Mouse (Mus musculus) lung, postnatal 4 days (tissue): ENCODE results near the gene Gm36210.
"Not testable (repeated sequence)": the region's sequence is repeated elsewhere in the genome, so short reads cannot be mapped to it uniquely, and the experiment has no call there.

Source experiments
- DNase-seq, 2 experiments: peaks; one replicate each; pipeline ENCODE4 v3.0.0; 2021

Gene Gm36210

GRCm38 (mm10) chr7:4878186-4878585 lies 28.1 kb downstream of the Gm36210 start:
- DNase-seq, result peak; percentile 21 to 38

- DNase-seq, result no peak
Measured at GRCm38 (mm10) chr7:4877226-4877625, 29.1 kb downstream of the Gm36210 start.

DNA sequence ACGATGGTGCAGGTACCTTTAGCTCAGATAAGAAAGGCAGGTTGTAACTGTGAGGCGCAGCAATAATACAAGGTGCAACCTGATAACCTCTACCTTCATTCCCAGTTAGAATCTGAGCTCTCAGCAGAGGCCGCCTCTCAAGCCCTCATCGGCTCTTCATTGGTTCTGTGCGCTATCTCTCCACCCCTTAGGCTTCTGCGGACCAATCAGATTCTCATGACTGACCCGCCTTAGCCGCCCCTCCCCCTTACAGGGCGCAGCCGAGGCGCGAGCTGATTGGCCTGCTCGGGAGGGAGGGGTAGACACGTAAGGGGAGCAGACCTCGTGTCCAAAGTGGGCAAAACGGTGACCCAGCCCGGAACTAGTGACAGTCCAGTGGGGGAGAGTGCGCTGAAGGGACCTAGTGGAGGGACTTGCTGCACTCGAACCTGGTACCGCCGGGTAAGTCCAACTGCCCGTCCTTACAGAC lies 29.5 kb downstream of the Gm36210 start, which contains the start of gene Isoc2a:
Gene Isoc2a (plus strand): TSS at position 401 of the 469 bp plus-strand sequence.
- DNase-seq, result peak; percentile 91 to 94

- no peak for DNase-seq
Measured at GRCm38 (mm10) chr7:4870133-4870532, 36.2 kb downstream of the Gm36210 start, which contains the start of gene Isoc2b. Isoc2b (minus strand) TSS chr7:4870258.

- no peak for DNase-seq
Measured at GRCm38 (mm10) chr7:4866631-4867180, 39.6 kb downstream of the Gm36210 start.

- peak; percentile 97 to 98 for DNase-seq
Measured at GRCm38 (mm10) chr7:4865579-4866493, 40.5 kb downstream of the Gm36210 start.

DNA sequence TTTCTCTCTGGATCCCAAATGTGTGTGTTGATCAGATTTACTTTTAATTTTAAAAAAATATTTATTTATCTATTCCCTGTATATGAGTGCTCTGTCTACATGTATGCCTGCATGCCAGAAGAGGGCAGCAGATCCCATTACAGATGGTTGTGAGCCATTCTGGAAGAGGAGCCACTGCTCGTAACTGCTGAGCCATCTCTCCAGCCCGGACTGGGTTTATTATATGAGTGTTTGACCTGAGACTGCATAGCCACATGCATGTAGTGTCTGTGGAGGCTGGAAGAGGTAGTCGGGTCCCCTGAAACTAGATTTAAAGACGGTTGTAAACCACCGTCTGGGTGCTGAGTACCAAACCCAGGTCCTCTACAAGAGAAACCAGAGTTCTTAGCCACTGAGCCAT lies 41.2 kb downstream of the Gm36210 start:
- peak; percentile 44 to 64 for DNase-seq

- no peak for DNase-seq
Measured at GRCm38 (mm10) chr7:4864130-4864845, 42.0 kb downstream of the Gm36210 start.

GRCm38 (mm10) chr7:4863541-4864080 lies 42.7 kb downstream of the Gm36210 start:
- DNase-seq, result no peak

GRCm38 (mm10) chr7:4863041-4863440 lies 43.3 kb downstream of the Gm36210 start:
- peak; percentile 77 to 85 for DNase-seq

DNA sequence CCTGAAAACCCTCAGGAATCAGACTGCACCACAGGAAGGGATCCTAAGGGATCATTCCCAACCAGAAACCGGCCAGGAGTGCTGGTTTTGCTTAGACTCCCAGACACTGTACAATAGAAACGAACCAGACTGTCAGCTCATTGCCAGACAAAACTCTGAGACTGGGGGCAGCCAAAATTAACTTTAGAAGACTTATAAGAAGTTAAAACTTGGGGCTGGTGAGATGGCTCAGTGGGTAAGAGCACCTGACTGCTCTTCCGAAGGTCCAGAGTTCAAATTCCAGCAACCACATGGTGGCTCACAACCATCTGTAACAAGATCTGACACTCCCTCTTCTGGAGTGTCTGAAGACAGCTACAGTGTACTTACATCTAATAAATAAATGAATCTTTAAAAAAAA lies 45.4 kb downstream of the Gm36210 start:
- not testable (repeated sequence) for DNase-seq

DNA sequence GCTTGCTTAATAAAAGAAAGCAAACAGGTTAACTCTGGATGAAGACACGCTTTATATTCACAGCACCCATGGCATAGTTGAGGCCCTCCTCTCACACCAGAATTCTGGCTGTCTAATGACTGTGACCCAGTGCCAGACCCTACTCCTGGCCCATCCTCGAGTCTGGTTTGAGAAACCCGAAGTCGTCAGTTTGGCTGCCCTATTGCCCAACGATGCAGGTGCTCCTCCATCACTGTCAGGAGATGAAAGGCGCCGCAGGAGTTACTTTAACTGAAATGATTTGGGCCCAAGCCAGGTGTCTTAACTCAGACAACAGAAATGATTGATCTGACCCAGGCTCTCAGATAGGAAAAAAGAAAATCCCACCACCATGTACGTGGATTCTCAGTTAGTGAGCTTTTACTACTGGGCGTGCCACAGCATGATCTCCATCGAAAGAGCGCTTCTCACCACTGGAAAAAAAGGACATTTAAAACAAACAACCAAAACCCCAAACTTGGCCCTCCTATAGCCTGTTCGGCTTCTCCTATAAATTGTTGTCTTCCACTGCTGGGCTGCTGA lies 46.8 kb downstream of the Gm36210 start:
- no peak for DNase-seq

DNA sequence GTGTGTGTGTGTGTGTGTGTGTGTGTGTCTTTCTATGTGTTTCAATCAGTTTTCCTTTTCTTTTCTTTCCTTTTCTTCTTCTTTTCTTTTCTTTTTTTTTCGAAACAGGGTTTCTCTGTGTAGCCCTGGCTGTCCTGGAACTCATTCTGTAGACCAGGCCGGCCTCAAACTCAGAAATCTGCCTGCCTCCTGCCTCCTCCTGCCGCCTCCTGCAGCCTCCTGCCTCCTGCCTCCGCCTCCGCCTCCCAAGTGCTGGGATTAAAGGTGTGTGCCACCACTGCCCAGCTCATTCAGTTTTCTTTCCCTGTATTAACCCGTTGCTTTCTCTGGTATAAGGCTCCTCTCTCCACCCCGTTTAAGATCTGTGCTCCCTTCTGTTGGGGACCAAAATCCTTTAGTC lies 49.0 kb downstream of the Gm36210 start:
- DNase-seq, result peak in 1 of 2 experiments; percentile 33

DNA sequence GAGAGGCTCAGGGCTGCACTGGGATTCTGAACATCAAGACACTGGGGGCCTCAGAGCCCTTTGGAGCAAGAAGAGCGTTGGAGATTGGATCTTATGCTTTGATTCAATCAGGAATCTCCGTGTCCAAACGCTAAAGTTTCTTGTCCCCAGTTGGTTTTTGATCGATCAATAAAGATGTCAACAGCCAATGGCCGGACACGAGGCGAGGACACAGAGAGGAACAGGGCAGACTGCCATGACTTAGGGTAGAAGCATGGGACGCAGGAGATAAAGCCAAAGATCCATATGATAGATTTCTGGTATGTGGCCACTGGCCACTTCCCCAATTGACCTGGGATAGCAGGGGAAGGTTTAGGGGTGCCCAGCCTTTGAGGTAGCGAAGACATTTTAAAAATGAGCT lies 49.8 kb downstream of the Gm36210 start:
- no peak for DNase-seq

DNA sequence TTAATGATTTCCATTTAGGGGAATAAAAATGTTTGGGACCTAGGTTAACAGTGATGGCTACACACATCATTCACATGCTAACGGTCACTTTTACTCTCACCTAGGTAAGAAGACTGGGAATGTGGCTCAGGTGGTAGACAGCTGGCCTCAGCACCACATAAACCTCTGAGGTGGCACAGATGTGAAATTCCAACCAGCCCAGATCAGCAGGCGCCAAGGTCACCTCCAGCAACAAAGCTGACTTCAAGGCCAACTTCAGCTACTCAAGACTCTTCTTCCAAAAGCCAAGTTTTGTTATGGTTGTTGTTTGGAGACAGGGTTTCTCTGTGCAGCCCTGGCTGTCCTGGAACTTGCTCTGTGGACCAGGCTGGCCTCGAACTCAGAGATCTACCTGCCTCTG lies 52.7 kb downstream of the Gm36210 start:
- DNase-seq, result no peak

DNA sequence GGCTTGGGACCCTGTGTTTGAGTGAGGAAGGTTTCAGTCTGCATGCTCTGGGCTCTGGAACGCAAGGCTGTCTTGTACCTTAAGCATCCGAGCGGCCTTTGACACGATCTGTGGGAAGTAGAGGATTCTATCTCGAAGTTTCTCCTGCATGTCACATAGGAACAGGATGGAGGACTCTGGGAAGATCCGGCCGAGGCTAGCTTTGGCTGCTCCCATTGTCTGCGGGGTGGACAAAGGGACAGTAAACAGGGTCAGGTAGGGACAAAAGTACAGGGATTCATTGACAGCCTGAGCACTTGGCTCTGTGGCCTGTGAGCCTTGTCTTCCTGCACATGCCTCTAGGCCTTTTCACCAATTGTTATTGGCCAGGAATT lies 55.0 kb downstream of the Gm36210 start:
- DNase-seq, result no peak

DNA sequence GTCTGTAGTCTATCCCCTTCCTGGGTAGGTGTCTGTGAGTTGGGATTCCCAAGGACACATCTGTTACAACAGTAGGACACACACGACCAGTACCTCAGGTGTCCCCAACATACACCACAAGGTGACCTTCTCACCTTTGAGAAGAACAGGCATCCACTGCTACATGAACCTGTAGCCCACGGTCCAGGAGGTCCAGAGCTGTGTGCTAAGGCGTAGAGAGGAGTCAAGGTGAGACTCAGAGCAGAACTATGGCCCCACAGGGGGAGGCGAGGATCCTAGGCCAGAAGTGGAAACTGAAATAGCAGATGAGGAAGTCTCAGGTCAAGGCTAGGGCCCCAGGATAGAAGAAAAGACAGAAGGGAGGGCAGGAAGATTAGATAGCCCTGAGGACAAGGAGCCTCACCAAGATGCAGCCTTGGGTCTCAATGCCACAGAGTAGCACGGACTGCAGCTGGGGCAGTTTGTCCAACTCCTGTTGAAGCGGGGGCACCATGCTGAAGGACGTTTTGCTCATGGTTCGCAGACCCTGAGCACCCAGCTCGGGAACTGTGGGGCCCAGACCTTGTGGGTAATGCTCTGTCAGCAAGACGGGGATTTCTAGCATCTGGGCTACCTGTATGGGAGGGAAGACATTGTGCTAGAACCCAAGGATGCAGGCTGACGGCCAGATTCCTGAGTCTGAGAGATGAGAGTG lies 55.5 kb downstream of the Gm36210 start:
- no peak for DNase-seq

- DNase-seq, result no peak
Measured at GRCm38 (mm10) chr7:4849372-4849771, 56.9 kb downstream of the Gm36210 start.
